Mouse (Mus musculus) spleen, adult 2 months (tissue): ENCODE results near the gene Tfeb.

Experiments
- CTCF ChIP-seq: fragments of 200-500 bp; IDR thresholded peaks from 2 replicates; pipeline ENCODE4 v1.5.1; 2011; ENCODE audit warnings: mild to moderate bottlenecking, inconsistent platforms; ENCODE audit not compliant: insufficient read depth, insufficient read length, insufficient replicate concordance; ENCODE audit errors: extremely low read depth
- POLR2A ChIP-seq: fragments of 200-500 bp; IDR thresholded peaks from 2 replicates; pipeline ENCODE4 v1.6.1; 2011; ENCODE audit warnings: low read depth, low read length, inconsistent platforms

DNA sequence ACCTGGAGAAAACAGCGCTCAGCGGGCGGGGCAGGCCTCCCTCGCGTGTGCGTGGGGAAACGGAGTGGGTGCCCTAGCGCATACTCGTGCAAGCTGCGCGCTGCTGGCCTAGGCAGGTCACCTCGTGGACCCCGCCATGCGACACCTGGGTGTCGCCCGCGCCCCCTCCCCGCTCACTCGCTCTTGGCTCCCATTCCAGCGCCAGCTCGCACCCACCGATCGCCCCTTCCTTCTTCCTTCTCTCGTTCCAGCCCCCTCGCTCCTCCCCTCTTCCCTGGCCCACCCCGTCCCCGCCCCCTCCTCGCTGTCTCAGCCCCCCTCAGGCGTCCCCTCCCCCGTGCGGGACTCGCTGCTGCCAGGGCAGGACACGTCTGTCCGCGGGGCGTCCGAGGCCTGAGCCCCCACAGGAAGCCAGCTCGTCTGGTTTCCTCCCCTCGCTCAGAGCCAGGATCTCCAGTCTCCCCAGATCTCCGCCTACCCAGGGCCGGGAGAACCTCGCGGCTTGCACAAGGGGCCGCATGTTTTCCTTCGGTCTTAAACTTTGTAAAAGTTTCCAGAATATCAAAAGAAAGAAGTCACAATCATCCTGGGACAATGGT lies 96.3 kb downstream of the Tfeb start:
- TF ChIP-seq POLR2A: no peak
- no peak for TF ChIP-seq CTCF
